Mouse (Mus musculus): Measurements from ENCODE around the gene Gm11444. TPM values are rescaled to one million over a fixed set of nuclear protein-coding genes. Genes with fewer than 3 reads are reported as not detected.

The Gm11444 gene
- total RNA-seq, 2 experiments from 2014 or later = not detected

GRCm38 (mm10) chr11:85864363-85864762 lies 14.2 kb upstream of the Gm11444 start:
- DNase-seq = no peak
- intact Hi-C loops (cut with DNase I) = no loop called here

- DNase-seq = no peak
- intact Hi-C loops (cut with DNase I) = no loop called here
Observed at GRCm38 (mm10) chr11:85857997-85858698, 8.0 kb upstream of the Gm11444 start.

GRCm38 (mm10) chr11:85850758-85851157 lies 625 bp upstream of the Gm11444 start:
- DNase-seq = no peak
- intact Hi-C loops (cut with DNase I) = no loop called here

GRCm38 (mm10) chr11:85849037-85849436 lies 1.1 kb downstream of the Gm11444 start:
- peak; percentile 60 to 63 for DNase-seq
- intact Hi-C loops (cut with DNase I) = loop anchor here (5.0 to 10.0 kb wide), 3 partner anchors 218 to 506 kb away; partner anchors contain the start of gene Med13

- peak; percentile 38 to 56 for DNase-seq
- intact Hi-C loops (cut with DNase I) = loop anchor here (2.0 to 10.0 kb wide), 4 partner anchors 126 to 508 kb away; partner anchors contain the start of gene Med13
Observed at GRCm38 (mm10) chr11:85846509-85846908, 3.6 kb downstream of the Gm11444 start.

GRCm38 (mm10) chr11:85845921-85846320 lies 4.2 kb downstream of the Gm11444 start:
- DNase-seq = peak in 1 of 2 experiments; percentile 31
- intact Hi-C loops (cut with DNase I) = loop anchor here (2.0 to 10.0 kb wide), 4 partner anchors 127 to 509 kb away; partner anchors contain the start of gene Med13

- no peak for DNase-seq
- intact Hi-C loops (cut with DNase I) = loop anchor here (5.0 to 10.0 kb wide), 4 partner anchors 222 to 510 kb away; partner anchors contain the start of gene Med13
Observed at GRCm38 (mm10) chr11:85844971-85845370, 5.2 kb downstream of the Gm11444 start.

- intact Hi-C loops (cut with DNase I) = loop anchor here (5.0 to 10.0 kb wide), 2 partner anchors 377 to 510 kb away; partner anchors contain the start of gene Med13
- DNase-seq = peak; percentile 83 to 85
Observed at GRCm38 (mm10) chr11:85844144-85844965, 5.8 kb downstream of the Gm11444 start.

- intact Hi-C loops (cut with DNase I) = loop anchor here (5.0 to 10.0 kb wide), 2 partner anchors 376 to 511 kb away; partner anchors contain the start of gene Med13
Observed at GRCm38 (mm10) chr11:85843347-85843692, 6.8 kb downstream of the Gm11444 start.

GRCm38 (mm10) chr11:85842596-85843346 lies 7.4 kb downstream of the Gm11444 start:
- intact Hi-C loops (cut with DNase I) = loop anchor here (5.0 to 10.0 kb wide), 2 partner anchors 375 to 512 kb away; partner anchors contain the start of gene Med13
- DNase-seq = no peak

More at GRCm38 (mm10) chr11:85843347-85843692, 6.8 kb downstream of the Gm11444 start:
- peak; percentile 71 to 74 for DNase-seq

- intact Hi-C loops (cut with DNase I) = loop anchor here (5.0 to 10.0 kb wide), 2 partner anchors 375 to 513 kb away; partner anchors contain the start of gene Med13
- DNase-seq = peak; percentile 58 to 67
Observed at GRCm38 (mm10) chr11:85841980-85842379, 8.2 kb downstream of the Gm11444 start.

- intact Hi-C loops (cut with DNase I) = loop anchor here (5.0 to 10.0 kb wide), 2 partner anchors 374 to 514 kb away; partner anchors contain the start of gene Med13
Observed at GRCm38 (mm10) chr11:85841211-85841681, 8.9 kb downstream of the Gm11444 start.

GRCm38 (mm10) chr11:85840803-85841145 lies 9.4 kb downstream of the Gm11444 start:
- DNase-seq = no peak
- intact Hi-C loops (cut with DNase I) = loop anchor here (5.0 to 10.0 kb wide), 2 partner anchors 373 to 514 kb away; partner anchors contain the start of gene Med13

More at GRCm38 (mm10) chr11:85841211-85841681, 8.9 kb downstream of the Gm11444 start:
- no peak for DNase-seq

- intact Hi-C loops (cut with DNase I) = loop anchor here (5.0 to 10.0 kb wide), 2 partner anchors 373 to 515 kb away; partner anchors contain the start of gene Med13
- DNase-seq = no peak
Observed at GRCm38 (mm10) chr11:85840031-85840802, 9.9 kb downstream of the Gm11444 start.

GRCm38 (mm10) chr11:85839258-85840030 lies 10.7 kb downstream of the Gm11444 start:
- intact Hi-C loops (cut with DNase I) = loop anchor here (5.0 to 10.0 kb wide), 2 partner anchors 372 to 515 kb away; partner anchors contain the start of gene Med13

GRCm38 (mm10) chr11:85838424-85839257 lies 11.5 kb downstream of the Gm11444 start:
- intact Hi-C loops (cut with DNase I) = no loop called here

More at GRCm38 (mm10) chr11:85839258-85840030, 10.7 kb downstream of the Gm11444 start:
- DNase-seq = no peak

More at GRCm38 (mm10) chr11:85838424-85839257, 11.5 kb downstream of the Gm11444 start:
- no peak for DNase-seq
